Mouse (Mus musculus) CD4-positive, CD25-positive, alpha-beta regulatory T cell (primary cell): ENCODE data around the gene Slc25a47. TPM values are rescaled to one million over a fixed set of nuclear protein-coding genes. Genes with fewer than 3 reads are reported as not detected.

Experiments used
- polyA plus RNA-seq: library from polyadenylated mRNA; unstranded; fragments of 100-300 nt; shearing (Covaris generic); gene quantifications from one replicate; pipeline ENCODE4 v1.2.1, GENCODE M21; 2017

Slc25a47 gene
- polyA plus RNA-seq: 1.4 TPM

DNA sequence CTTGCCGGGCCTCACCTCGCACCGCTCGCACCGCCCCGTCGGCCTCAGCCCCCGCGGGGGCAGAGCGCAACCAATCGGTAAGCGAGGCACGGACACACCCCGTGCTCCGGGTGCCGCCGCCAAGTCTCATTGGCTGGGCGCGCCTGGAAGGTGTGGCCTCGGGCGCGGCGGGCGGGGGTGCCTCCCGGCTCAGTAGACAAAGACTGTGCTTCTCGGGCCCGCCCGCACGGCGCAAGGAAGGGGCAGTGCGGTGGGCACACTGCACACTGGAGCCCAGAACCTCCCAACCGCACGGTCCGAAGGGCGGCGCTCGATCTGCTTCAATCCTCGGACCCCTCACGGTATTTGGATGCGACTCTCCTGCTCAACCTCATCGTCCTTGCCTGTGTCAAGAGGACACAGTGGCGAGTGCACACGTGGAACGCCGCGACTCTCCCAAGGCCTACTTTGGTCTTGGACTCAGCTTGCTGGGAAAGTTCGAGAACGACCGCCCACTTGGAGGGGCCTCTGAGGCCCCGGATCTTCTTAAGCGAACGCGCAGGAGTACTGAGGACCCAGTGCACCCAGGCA, at the start of gene Slc25a47, which contains the start of gene Slc25a29:
Gene Slc25a47, plus strand, starts transcription at position 207 of the 570 bp plus-strand sequence.
Gene Slc25a29, minus strand, starts transcription at position 44 of the 570 bp plus-strand sequence.

DNA sequence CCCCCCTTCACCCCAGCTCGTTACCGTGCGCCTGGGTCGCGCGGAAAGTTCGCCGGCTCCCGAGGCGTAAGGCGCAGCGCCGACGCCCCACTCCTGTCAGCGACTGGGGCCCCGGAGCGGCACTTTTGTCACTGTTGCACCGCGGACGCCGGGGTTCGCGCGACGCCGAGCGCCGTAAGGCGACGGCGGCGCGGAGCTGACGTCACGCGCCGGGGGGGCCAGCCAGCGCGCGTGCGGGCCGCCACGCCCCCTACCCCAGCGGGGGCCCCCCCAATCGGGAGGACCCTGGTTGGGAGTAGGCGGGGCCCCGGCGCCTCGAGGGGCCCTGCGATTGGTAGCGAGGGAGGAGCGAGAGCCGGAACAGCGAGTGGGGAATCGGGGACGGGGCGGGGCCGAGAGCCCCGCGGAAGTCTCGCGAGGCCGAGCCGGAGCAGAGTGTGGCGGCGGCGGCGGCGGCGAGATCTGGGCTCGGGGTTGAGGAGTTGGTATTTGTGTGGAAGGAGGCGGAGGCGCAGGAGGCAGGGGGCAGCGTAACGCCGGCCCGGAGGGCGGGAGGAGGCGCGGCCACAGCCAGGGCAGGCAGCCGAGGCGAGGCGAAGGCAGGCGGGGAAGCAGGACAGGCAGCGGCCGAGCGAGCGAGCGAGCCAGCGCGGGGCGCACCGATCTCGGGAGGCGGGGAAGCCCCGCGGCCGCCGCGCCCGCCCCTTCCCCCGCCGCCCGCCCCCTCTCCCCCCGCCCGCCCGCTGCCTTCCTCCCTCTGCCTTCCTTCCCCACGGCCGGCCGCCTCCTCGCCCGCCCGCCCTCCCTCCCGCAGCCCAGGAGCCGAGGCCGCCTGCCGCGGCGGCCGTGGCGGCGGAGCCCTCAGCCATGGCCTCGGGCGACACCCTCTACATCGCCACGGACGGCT, 43.0 kb upstream of the Slc25a47 start, which contains the start of gene Yy1:
Gene Yy1, plus strand, starts transcription at position 428 of the 907 bp plus-strand sequence.

DNA sequence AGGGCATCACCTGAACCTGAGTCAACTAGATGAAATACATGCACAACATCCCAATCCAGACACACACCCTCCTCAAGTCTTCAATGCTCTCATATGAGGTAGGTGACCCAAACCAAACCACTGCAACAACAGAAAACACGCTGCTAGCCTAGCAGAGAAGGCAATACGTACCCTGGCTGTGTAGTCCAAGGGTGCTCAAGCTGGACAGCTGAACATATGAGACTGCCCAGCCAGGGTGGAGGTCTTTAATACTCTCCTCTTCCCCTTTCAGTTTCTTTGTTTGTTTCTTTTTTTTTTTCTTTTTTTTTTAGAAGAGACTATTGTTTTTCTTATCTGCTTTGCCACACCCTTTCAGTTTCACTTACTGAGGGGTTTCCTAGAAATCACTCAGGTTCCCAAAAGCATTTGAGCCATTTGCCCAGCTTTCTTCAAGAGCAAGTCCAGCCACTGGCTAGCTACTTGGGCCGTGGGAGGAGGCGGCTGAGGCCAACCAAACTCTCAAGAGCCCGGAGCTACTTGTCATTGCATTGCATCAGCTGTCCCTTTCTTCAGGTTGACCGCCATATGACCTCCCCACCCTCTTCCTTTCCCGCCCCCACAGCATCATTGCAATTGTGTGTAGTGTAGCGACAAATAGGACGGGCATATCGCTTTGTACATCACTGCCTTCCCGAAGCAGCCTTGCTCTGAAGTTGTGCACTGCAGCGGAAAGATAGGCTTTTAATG, 57.3 kb downstream of the Slc25a47 start, which contains the start of gene Wdr25:
Gene Wdr25, plus strand, starts transcription at position 643 of the 726 bp plus-strand sequence.

DNA sequence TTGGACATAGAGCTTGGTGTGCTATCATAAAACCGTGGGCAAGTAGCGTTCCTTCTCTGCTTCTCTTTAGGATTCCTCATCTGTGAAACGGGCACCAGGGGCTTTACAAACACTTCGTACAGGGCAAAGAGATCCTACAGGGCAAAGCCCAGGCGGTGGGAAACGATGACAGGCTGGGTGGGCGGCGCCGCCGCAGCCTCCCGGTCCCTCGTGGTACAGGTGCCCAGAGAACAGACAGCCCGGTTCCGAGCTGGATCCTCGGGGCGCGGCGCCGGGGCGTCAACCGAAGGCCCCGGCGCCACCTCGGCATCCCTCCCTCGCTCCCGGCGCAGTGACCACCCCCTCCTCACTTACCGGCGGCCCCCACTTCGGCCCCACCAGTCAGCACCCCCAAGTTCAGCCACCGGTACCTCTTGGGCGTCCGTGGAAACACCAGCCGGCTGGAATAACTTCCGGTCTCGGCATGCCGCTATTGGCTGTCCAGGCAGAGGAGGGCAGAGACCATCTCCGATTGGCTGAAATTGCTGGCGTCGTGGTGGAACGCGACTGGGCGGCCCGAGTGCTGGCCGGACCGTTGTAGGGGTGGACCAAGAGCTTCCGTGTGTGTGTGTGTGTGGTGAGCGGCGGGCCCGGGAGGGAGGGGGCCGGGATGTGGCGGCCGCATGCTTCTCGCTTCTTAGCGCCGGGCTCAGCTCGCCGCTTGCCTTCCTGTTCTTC, 58.0 kb downstream of the Slc25a47 start, which contains the start of gene Wars:
Gene Wars, minus strand, starts transcription at position 460 of the 717 bp plus-strand sequence.

Other genes with a start within 250 kb of the Slc25a47 start
- 5.4 TPM for gene Degs2, start 133.7 kb upstream of the Slc25a47 start, polyA plus RNA-seq
- gene Yy1, start 43.1 kb upstream of the Slc25a47 start, polyA plus RNA-seq: 14.4 TPM
- 10.9 TPM for gene Slc25a29, start 163 bp upstream of the Slc25a47 start, polyA plus RNA-seq
- gene Wdr25, start 57.6 kb downstream of the Slc25a47 start, polyA plus RNA-seq: 9.4 TPM
- 83.3 TPM for gene Wars, start 58.1 kb downstream of the Slc25a47 start, polyA plus RNA-seq
- 3.0 TPM for gene Begain, start 232.2 kb downstream of the Slc25a47 start, polyA plus RNA-seq